Mouse (Mus musculus): ENCODE measurements at regions not wholly inside any gene's neighbourhood (a gene's known extent, or its start where the extent isn't known, plus 50 kb on each side); places are given as distances from the start of the nearest gene placed in this dataset.

DNA sequence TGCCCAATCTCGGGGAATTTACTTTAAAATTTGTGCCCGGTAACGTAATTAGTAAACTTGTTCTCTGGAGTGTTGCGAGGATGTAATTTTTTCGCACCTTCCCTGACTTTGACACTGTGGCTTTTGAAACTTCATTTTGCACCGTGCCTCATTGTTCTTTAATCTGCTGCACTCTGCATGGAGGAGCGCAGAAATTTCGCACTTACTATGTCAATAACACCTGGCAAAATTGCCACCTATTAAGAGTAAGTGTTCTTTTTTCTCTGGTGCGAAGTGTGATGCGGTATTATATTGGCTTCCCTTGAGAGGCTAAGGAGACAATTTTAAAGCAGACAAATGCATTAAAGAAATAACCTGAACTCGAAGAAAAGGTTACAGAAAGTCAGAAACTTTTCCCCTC is 454.7 kb downstream of the Vrk1 start:
- TF ChIP-seq HCFC1 (IDR thresholded peaks at IDR 0.05; ENCODE audit: borderline replicate concordance, insufficient read depth, low read length), result no peak
- TF ChIP-seq ZC3H11A (IDR thresholded peaks at IDR 0.05; ENCODE audit: borderline replicate concordance, low read depth, low read length), result no peak

Measured in ES-E14 (cell line).